Mouse (Mus musculus): ENCODE measurements around the gene Hmox1. TPM values are rescaled to one million over a fixed set of nuclear protein-coding genes. Genes with fewer than 3 reads are reported as not detected.
A peak's percentile ranks its signal among the peaks of the same experiment; 100 is the strongest.

Hmox1 gene
- total RNA-seq, 2 experiments from 2014 or later: 5.9 to 6.8 TPM

GRCm38 (mm10) chr8:75088989-75089881 lies 4.2 kb upstream of the Hmox1 start:
- peak; percentile 64 to 65 for DNase-seq (ENCODE audit: low spot score in 2 of 2)

- no peak for DNase-seq (ENCODE audit: low spot score in 2 of 2)
These were observed 2.5 kb upstream of the Hmox1 start for GRCm38 (mm10) chr8:75090781-75091365.

DNA sequence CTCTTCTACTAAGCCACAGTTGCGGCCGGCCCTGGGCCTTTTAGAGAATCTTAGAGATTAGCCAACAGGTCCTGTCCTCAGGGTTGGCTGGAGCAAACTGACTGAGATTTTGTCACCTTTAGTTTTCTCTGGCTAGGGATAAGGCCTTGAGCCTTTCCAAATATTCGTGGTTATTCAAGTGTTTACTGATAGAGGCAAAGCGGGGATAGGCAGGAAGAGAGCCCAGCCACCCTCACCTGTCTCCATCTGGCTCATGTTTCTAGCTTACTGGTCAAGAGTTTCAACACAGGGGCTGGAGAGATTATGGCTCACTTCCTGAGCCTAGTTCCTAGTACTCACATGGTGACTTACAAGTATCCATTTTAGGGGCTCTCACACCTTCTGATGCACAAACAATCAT lies 9.5 kb downstream of the Hmox1 start:
- DNase-seq (ENCODE audit: low spot score in 2 of 2): no peak

- no peak for DNase-seq (ENCODE audit: low spot score in 2 of 2)
These were observed 10.0 kb downstream of the Hmox1 start for GRCm38 (mm10) chr8:75103376-75103878.

DNA sequence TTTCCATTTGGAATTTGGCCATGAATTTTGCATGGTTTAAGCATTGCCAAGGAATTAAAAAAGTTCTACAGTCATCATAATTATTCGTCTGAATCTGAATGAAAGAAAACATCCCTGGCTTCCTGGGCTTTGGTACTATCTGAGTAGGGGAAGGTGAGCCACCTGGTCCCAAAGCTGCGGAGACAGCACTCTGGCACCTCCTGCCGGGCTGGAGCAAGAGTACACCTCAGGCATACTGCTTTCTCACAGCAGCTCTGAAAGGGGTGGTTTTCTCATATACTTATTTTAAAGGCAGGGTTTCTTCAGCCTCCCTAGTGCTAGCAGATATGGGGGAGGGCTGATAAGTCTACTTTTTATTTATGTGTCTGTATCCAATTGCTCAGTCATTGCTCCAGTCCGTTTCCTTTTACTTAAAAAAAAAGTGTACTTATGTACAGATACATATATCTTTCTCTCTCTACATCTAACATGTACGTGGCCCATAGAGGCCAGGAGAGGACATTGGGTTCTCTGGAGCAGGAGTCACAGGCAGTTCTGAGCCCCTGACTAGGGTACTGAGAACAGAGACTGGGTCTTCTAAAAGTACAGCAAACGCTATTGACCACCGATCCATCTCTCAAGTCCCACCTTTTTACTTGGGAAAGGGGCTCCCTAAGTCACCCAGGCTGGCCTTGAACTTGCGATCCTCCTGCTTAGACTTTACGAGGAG lies 15.3 kb downstream of the Hmox1 start:
- DNase-seq (ENCODE audit: low spot score in 2 of 2): peak; percentile 77 to 84

- DNase-seq (ENCODE audit: low spot score in 2 of 2): peak; percentile 100
These were observed 16.0 kb downstream of the Hmox1 start, which contains the start of gene Mcm5 for GRCm38 (mm10) chr8:75109236-75109967. Gene Mcm5 (plus strand): TSS chr8:75109569.

DNA sequence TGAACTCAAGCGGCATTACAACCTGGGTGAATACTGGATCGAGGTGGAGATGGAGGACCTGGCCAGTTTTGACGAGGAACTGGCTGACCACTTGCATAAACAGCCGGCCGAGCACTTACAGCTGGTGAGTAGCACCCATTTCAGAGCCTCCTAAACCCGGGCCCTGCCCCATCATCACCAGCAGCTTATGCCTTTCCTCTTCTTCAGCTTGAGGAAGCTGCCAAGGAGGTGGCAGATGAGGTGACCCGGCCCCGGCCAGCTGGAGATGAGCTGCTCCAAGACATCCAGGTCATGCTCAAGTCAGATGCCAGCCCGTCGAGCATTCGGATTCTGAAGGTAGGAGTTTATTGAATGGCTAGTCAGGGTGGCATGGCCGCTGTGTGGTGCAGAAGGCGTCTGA lies 16.7 kb downstream of the Hmox1 start:
- no peak for DNase-seq (ENCODE audit: low spot score in 2 of 2)

- no peak for DNase-seq (ENCODE audit: low spot score in 2 of 2)
These were observed 25.1 kb downstream of the Hmox1 start for GRCm38 (mm10) chr8:75118505-75118904.

DNA sequence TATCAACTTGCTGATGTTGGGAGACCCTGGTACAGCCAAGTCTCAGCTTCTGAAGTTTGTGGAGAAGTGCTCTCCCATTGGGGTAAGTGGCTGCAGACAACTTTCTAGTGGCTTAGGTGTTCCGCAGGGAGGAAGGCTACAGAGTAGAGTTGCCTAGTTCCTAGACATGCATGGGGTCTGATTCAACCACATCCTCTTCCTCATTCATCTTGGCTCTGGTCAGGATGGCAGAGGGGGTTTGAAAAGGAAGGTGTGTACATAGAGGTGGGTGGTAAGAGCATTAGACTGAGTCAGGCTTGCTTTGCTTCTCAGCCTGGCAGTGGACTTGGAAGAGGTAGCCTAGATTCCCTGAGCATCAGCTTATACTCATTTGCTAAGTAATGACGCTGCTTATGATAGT lies 25.9 kb downstream of the Hmox1 start:
- DNase-seq (ENCODE audit: low spot score in 2 of 2): no peak

DNA sequence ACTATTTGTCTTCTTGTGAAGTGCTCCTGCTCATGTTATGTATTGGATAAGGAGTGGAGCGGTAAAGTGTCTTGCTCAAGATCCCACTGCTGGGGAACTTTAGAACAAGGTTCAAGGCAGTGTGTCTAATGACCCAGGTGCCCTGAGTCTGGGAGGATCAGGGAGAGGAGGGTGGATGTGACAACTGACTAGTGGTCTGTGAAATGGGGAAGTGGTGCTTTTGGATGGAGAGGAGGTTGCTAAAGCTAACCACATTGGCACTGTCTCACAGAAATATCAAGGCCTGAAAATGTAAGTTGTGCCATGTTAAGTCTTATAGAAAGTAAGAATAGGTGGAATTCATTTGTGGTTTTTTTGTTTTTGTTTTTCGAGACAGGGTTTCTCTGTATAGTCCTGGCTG lies 26.3 kb downstream of the Hmox1 start:
- DNase-seq (ENCODE audit: low spot score in 2 of 2): no peak

GRCm38 (mm10) chr8:75127406-75127805 lies 34.0 kb downstream of the Hmox1 start:
- DNase-seq (ENCODE audit: low spot score in 2 of 2): no peak

GRCm38 (mm10) chr8:75132485-75132884 lies 39.1 kb downstream of the Hmox1 start:
- DNase-seq (ENCODE audit: low spot score in 2 of 2): peak; percentile 54 to 63

DNA sequence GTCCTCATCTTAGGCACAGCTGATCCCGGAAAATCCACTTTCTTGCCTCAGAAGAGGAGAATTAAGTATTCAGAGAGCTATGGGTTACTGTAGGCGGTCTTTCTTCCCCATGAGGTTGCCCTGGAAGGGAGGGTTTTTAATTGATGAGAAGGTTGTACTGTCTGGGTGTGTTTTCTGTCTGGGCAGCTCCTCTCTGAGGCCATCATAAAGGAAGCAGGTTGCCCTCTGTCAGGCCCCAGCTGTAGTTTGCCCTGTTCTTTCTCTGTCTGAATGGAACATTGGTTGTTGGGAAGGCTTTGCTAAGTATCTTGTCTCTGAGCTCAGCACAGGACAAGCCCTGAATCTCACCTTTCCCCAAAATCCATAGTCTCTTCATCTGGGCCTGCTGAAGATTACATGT lies 40.0 kb downstream of the Hmox1 start:
- DNase-seq (ENCODE audit: low spot score in 2 of 2): no peak

DNA sequence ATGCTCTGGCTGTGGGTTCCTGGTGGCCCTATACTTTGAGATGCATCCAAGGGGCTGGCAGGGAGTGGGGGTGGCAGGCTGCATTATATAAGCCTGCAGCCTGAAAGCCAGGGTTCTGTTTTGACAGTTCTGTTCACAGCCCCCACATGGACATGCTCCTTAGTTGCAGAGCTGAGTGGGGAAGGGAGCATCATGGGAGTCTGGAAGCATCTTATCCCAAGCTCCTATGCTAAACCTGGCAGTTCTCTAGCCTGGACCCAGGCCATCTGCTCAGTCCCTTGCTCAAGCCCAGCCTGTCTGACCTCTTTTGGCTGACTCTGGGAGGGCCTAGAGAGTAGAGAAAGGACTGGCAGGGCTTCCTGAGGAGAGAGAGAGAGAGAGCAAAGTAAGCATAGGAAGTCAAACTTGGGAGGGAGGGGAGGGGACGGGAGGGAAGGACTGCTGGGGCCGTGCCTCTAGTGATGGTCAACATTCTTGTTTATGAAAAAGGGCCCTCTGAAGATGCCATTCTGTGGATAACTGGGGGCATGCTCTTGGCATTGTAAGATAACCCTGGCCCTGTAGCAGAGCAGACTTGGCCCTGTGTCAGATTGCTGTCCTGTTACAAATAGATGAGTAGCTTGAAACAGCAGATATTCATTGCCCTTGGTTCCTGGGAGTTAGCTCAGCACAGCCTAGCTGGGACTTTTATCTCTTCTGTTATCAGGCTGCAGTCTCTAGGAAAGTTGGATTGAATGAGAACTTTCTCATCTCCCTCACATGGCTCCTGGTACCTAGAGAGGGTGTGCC lies 41.4 kb downstream of the Hmox1 start:
- DNase-seq (ENCODE audit: low spot score in 2 of 2): peak in 1 of 2 experiments; percentile 35

DNA sequence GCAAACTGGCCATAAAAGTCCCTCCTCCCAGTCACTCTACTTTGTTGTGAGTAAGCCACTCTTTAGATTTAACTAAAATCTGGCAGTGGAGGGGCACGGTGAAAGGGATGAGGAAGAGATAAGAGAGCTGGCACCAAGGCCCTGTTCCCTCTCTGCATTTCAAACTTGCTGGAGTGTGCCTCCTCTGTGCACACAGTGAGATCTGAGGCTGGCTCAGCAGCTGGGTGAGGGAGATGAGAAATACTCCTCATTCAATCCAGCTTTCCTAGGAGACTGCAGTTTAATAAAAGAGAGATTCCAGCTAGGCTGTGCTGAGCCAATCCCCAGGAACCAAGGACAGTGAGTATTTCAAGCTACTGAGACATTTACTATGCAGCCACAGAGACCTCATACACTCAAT lies 42.3 kb downstream of the Hmox1 start:
- DNase-seq (ENCODE audit: low spot score in 2 of 2): no peak

GRCm38 (mm10) chr8:75136256-75136655 lies 42.8 kb downstream of the Hmox1 start:
- DNase-seq (ENCODE audit: low spot score in 2 of 2): no peak

DNA sequence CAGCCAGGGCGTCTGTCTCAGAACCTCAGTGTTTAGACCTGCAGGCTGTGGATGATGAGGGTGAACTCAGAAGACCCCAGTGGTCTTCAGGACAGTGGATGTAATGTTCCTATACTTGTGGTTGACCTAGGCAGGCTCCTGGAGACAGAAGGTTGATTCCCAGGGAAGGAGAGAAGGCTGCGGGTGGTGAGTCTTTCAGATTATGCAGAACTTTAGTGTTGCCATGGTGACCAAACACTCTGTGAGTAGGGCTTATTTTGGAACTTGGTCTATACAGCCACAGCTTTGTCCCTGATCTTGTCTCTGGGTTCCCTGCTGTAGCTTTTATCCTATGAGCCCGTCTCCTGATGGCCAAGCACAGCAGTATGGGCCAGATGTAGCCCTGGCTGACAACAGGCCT lies 44.1 kb downstream of the Hmox1 start:
- DNase-seq (ENCODE audit: low spot score in 2 of 2): no peak
